Mouse (Mus musculus): ENCODE results near the gene Klhl33. TPM values are rescaled to one million over a fixed set of nuclear protein-coding genes. Genes with fewer than 3 reads are reported as not detected.

Gene Klhl33
- not detected in 2 replicates for polyA plus RNA-seq (2012)

DNA sequence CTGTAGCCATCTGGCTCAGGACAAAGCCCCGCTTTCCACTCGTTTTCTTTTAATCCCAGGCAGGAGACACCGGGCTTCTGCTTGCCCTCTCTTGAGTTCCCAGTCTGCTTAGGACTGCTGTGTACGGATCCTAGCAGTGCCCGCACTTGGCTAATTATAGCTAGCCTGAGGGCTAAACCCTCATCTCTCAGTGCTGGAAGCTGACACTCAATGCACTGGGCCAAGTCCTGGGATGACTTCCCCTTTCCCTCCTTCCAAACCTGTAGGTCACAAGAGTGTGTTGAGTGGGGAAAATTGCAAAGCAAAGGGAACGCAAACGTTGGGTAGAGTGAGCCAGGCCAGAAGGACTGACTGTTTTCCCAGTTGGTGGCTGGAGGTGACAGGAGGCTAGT lies at the start of gene Klhl33:
Klhl33 (minus strand) TSS at position 134 of the 392 bp plus-strand sequence.
- no peak for TF ChIP-seq GATA1 (IDR thresholded peaks at IDR 0.05; ENCODE audit: low read length)

DNA sequence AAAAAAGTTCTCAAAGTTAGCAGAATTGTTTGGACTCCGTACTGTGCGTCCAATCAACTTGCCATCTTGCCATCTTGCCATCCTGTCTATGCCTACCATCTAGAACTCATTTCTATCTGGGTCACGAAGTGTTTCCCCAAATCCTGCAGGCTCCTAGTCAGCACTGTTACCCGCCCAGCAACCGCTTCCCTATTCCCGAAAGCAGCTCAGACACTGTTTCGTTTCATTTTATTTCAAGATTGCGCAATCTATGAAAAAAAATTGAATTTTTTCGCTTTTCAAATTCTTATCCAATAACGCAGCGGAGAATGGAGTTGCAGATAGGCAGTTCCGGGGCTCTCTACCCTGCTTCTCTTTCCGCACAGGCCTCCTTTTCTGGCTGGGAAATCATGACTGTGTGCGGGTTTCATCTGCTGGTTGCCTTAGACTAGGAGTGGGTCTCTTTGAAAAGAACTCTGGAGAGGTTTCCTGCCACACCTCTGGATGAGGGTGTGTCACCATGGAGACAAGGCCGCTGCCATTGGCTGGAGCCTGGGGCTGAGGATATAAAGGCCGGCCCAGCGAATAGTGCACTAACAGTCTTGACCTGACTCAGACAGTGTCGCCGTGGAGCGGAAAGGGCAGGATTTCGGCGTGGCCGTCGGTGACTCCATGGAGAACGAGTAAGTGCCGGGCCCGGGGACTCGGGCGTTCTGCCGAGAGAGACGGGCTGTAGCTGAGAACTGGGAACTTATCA lies 46.8 kb upstream of the Klhl33 start, which contains the start of gene Gm49342:
Gm49342 (plus strand) TSS at position 586 of the 736 bp plus-strand sequence.
- TF ChIP-seq GATA1 (IDR thresholded peaks at IDR 0.05; ENCODE audit: low read length): no peak

DNA sequence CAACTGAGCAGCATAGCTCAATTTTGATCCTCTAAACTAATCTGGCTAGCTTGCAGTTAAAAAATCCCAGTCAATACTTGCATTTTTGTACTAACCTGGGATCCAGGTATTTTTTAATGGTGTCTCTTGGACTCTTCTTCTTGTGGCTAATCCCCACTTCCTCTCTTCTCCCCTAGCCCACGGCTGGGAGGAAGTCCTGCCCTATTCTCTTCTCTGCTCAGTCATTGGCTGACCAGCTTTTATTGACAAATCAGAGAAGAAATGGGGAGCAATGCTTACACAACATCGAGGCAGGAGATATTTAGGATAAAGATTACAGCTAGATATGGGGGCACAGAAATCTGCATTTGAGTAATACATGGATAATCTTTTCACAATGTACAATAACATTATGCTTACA lies 41.6 kb upstream of the Klhl33 start:
- no peak for TF ChIP-seq GATA1 (IDR thresholded peaks at IDR 0.05; ENCODE audit: low read length)

DNA sequence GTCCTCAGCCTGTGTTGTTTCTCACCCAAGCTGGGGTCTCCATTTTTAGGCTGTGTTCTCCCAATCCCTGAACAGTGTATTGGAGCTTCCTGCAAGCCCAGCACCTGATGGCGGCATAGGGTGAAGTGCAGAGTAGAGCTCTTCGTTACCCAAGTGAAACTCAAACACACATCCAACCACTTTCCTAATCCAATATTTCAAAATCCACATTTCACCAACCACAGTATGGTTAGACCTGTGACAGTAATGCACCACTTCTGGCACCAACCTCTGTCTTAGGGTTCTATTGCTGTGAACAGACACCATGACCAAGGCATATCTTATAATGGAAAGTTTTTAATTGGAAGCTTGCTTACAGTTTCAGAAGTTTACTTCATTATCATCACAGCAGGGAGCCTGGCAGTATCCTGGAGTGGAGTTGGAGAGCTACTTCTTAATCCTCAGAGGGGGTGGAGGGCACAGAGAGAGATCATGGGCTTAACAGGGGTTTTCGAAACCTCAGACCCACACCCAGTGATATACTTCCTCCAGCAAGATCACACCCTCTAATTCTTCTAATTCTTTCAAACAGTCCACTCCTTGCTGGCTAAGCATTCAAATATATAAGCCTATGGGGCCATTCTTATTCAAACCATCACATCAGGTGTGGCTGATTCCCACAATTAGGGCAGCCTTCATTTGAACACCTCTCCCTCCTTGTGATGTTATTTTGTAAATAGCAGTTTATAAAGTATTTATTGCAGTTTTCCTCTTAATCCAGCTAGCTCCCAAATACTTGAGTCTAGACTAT lies 41.0 kb upstream of the Klhl33 start:
- no peak for TF ChIP-seq GATA1 (IDR thresholded peaks at IDR 0.05; ENCODE audit: low read length)

DNA sequence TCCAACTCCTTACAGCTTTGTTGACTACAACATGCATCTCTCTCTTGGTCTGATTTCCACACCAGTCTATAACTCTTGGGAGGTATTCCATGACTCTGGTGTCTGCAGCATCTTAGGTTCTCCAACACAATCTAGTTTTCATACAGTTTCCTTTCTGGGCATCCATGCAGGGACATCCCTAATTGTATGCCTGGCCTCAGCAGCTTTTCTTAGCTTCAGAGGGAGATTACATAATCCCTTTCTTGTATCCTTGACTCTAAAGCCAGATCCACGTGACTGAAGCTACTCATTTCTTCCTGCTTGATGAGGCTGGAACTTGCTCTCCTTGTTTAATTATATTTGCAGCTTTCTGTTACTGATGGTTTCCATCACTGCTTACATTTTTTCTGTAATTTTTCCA lies 39.3 kb upstream of the Klhl33 start:
- no peak for TF ChIP-seq GATA1 (IDR thresholded peaks at IDR 0.05; ENCODE audit: low read length)

DNA sequence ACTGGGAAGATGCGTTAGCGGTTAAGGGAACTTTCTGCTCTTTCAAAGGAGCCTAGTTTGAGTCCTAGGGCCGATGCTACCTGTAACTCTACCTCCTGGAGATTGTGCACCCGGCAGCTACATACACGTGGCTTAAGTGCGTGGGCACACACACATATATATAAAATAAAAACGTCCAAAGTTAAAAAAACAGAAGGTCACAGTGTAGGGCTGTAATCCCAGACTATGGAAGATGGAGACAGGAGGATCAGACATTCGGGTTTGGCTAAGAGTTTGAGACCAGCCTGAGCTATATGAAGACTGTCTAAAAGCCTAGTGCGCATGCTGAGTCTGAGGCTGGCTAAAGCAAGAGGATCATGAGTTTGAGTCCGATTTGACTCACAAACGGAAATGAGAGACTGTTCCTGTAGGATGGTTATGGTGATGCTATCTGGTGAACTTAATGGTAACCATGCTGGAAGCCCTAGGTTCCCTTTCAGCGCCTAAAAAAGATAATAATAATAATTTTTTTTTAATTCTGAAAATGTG lies 34.2 kb upstream of the Klhl33 start:
- TF ChIP-seq GATA1 (IDR thresholded peaks at IDR 0.05; ENCODE audit: low read length): no peak

DNA sequence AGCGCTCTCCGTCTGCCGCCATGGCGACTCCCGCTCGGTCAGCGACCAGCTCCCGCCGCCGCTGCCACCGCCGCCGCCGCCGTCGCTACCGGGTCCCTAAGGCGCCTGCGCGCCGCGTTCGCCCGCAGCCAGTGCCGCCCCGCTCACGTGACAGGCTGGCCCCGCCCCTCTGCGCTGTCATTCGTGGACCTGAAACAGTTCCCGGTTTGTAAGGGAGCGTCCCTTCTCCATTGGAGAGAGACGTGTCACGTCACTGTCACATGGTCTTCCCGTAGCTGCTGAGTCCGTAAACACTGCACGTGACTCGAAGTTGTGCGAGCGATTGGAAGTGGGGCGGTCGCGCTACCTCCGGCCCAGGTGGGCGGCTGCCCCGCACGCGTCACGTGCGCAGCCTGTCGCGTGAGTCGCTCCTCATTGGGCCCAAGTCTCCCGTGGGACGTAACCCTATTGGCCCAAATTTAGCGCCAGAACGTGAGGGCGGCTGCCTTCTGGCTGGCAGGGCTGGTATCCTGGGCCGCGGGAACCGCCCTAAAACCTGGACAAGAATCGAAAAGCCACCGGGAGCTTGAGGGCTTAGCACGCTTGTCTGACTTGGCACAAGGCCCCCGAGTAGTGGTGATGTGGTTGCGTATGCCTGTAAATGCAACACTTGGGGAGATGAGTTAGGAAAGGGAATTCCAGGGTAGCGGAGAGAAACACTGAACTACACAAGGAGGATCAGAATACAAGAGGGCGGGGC lies 33.6 kb upstream of the Klhl33 start, which contains the start of the genes Pip4p1 and Pnp:
Pip4p1 (minus strand) TSS at position 103 of the 739 bp plus-strand sequence.
Pnp (plus strand) TSS at position 329 of the 739 bp plus-strand sequence.
- TF ChIP-seq GATA1 (IDR thresholded peaks at IDR 0.05; ENCODE audit: low read length): no peak

DNA sequence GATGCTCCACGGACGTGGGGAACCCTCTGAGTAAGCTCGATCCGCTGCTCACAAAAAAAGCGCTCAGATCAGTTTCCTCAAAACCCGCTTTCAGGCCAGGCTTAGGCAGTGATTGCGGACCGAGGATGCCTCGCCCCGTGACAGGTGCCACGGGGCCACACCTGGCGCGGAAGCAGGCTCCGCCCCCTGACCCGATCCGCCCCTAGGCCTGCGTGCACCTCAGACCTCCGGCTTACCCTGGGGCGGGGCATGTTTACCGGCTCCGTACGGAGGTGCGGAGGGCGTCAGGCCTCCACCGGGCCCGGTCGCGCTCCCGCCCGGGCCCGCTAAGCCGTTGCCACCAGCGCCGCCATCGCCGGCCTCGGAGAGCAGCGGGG lies 33.1 kb upstream of the Klhl33 start:
- no peak for TF ChIP-seq GATA1 (IDR thresholded peaks at IDR 0.05; ENCODE audit: low read length)

DNA sequence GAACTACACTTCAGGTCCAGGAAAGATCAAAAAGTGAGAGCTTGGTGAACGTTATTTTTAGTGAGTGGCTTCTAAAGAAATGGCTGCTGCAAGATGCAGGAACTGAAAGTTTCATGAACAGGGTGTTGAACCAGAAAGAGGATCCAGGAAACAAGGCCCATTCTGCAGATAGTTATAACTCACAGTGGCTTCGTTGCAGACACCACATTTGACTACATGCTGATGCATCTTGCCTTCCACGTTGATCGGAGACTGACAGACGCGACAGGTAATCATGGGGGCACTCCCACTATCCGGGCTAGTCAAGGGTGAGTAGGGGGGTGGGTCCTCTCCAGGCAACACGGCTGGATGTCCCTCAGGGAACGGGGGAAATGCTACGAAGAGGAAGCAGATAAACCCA lies 32.6 kb upstream of the Klhl33 start:
- no peak for TF ChIP-seq GATA1 (IDR thresholded peaks at IDR 0.05; ENCODE audit: low read length)

DNA sequence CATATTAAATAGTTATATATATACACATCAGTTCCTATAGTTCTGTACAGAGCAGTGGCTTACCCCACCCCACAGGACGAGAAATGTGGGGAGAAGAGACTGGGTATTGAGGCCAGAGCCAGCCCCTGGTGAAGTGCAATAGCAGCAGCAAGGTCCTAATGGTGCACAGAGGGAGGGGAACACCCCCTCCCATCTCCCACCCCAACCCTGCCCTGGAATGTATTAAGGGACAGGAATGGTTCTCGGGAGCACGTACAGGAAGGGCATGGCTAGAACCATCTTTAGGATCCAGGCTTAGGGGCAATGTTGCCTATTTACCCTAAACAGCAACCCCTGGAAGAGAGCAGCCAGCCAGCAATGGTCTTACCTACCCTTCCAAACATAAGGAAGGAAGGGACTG lies 30.1 kb upstream of the Klhl33 start:
- no peak for TF ChIP-seq GATA1 (IDR thresholded peaks at IDR 0.05; ENCODE audit: low read length)

DNA sequence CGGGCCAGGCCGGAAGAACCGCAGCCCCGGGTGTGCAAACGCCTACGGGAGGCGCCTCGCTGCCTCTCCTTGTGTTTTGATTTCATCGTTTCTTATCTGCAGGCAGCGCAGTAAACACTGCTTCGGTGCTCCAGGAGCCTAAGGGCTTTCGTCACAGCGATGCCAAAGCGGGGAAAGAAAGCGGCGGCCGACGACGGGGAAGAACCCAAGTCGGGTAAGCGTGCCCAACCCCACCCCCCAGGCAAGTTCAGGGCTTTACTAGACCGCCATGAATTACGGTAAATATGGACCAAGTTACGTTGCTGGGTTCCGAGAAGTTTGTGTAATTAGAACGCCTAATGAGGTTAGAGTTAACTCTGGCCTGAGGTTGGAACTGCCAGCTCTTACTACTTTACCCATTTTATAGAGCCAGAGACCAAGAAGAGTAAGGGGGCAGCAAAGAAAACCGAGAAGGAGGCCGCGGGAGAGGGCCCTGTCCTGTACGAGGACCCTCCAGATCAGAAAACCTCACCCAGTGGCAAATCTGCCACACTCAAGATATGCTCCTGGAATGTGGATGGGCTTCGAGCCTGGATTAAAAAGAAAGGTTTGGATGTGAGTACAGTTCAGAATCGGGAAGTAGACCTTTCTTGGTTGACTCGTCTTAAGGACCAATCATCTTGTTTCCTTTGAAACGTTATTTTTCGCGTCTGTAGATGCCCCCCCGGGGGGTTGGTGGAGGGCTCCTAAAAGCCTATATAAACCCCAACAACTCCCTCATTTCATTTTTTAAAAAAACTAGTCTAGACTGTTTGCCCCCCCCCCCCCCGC lies 28.0 kb upstream of the Klhl33 start:
- TF ChIP-seq GATA1 (IDR thresholded peaks at IDR 0.05; ENCODE audit: low read length): no peak

DNA sequence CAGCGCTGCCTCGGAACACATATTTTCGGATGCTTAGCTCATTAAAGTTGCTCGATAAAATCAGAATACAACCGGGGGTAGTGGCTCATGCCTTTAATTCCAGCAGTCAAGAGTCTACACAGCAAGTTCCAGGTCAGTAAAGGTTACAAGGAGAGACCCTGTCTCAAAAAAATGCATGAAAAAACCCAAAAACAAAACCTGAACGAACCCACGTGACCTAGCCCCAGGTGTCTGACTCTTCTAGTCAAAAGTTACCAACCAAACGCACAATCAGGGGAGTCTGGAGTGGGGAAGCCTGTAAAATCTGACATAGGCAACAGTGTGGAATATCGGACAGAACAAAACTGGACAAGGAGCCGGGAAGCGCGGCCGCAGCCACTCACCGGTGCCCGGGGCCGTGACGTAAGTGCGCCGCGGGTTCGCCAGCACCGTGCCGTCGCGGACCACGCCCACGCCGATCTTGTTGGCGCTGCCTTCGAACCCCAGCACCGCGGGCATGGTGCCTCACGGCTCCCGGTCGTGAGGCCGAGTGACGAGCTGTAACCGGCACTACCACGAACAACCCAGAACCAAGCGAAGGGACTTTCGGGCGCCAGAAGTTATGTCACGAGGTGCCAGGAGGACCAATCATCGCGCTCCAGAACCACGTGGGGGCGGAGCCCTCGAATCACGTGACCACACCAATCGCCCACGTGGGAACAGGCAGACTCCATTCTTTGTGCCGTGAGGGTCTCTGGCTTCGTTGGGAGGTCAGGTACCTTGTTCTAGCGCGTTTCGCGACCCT lies 27.2 kb upstream of the Klhl33 start, which contains the start of the genes Osgep and Apex1:
Osgep (minus strand) TSS at position 613 of the 784 bp plus-strand sequence.
Apex1 (plus strand) TSS at position 688 of the 784 bp plus-strand sequence.
- no peak for TF ChIP-seq GATA1 (IDR thresholded peaks at IDR 0.05; ENCODE audit: low read length)

DNA sequence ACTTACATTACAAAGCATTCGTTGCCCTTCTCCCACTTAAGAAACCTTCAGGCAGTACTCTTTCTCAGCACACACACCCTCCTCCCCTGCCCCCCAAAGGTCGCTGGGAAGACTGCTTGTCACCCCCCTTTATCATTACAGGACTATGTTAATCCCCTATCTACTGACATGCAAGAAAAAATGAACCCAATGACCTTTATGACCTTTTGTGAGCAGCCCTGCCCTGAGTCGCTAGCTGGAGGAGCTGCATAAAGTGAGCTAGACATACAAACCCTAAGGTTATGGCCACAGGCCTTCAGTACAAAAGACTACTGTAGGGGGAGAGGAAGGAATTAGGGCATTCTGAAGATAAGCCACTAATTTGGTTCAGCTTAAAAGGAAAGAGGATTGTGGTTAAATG lies 14.0 kb upstream of the Klhl33 start:
- no peak for TF ChIP-seq GATA1 (IDR thresholded peaks at IDR 0.05; ENCODE audit: low read length)

DNA sequence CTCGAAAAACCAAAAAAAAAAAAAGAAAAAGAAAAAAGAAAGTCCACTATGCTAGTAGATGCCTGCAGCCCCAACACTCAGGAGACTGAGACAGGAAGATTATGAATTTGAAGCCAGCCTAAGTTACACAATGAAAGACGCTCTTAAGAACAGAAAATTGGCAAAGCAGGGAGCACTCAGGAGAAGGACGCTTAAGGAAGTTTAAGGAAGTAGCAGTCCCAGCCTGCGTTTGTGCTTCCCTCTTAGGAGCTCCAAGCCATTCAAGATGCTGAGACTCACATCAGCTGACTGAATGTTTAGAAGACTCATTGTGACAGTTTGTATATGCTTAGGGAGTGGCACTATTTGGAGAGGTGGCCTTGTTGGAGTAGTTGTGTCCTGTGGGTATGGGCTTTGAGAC lies 10.8 kb upstream of the Klhl33 start:
- TF ChIP-seq GATA1 (IDR thresholded peaks at IDR 0.05; ENCODE audit: low read length): no peak
